8 mouse cellular contexts compared by ENCODE assay signal in genomic region chr6:124414150-124414926, GRCm38 (mm10). TPM values are rescaled to one million over a fixed set of nuclear protein-coding genes. Genes with fewer than 3 reads are reported as not detected.
A peak's percentile ranks its signal among the peaks of the same experiment; 100 is the strongest.
DNase-seq lines count a peak whose midpoint lies in the region; ATAC-seq lines count a peak whose summit lies in the region.

No protein-coding gene starts in this region.

- H3K4me3 ChIP-seq in liver, embryonic 15.5 days (replicated peaks): peak overlapping the region; percentile 91
- peak overlapping the region; percentile 75 for H3K4me3 ChIP-seq in neural tube, embryonic 11.5 days (ENCODE audit: low read depth, low read length)

- H3K4me2 ChIP-seq in liver, embryonic 15.5 days: peak overlapping the region; percentile 96
- peak overlapping the region; percentile 52 for H3K4me2 ChIP-seq in neural tube, embryonic 11.5 days (ENCODE audit: low read depth)

- 3% methylated on average over 44 of the region's 45 CpGs for WGBS in liver, embryonic 15.5 days (ENCODE audit: insufficient replicate concordance)
- 3% methylated on average over 38 of the region's 45 CpGs for WGBS in neural tube, embryonic 11.5 days

- DNase-seq in CD4-positive, CD25-positive, alpha-beta regulatory T cell, adult 2 months (ENCODE audit: low read depth, low spot score): peak; percentile 65
- peak; percentile 69 for DNase-seq in adipocyte (ENCODE audit: low spot score)
- DNase-seq in embryo, embryonic 10 days (ENCODE audit: low spot score): peak; percentile 48
- DNase-seq in heart, adult 8-10 months (ENCODE audit: low spot score): peak; percentile 19
- DNase-seq in kidney, adult 9 months: peak; percentile 45
- peak; percentile 65 for DNase-seq in neural tube, embryonic 11.5 days (ENCODE audit: low spot score)
- DNase-seq in testis, postnatal 14 days (ENCODE audit: low spot score): peak; percentile 69

- no peaks in the 10 kb centered on the region for H3K9me3 ChIP-seq in liver, embryonic 15.5 days (replicated peaks)
- H3K9me3 ChIP-seq in neural tube, embryonic 11.5 days (ENCODE audit: control insufficient read depth, low read length): no peaks in the 10 kb centered on the region

- peak overlapping the region; percentile 83 for H3K27ac ChIP-seq in liver, embryonic 15.5 days (replicated peaks)
- peak overlapping the region; percentile 62 for H3K27ac ChIP-seq in neural tube, embryonic 11.5 days (ENCODE audit: low read depth, low read length)

- peak overlapping the region; percentile 93 for H3K9ac ChIP-seq in liver, embryonic 15.5 days
- peak overlapping the region; percentile 77 for H3K9ac ChIP-seq in neural tube, embryonic 11.5 days (ENCODE audit: low read length)

- H3K4me1 ChIP-seq in liver, embryonic 15.5 days (replicated peaks): peaks cover 35% of the 10 kb centered on the region
- peaks cover 3% of the 10 kb centered on the region; the same call in 1 of the 2 replicates for H3K4me1 ChIP-seq in neural tube, embryonic 11.5 days (ENCODE audit: control insufficient read depth, insufficient read depth, low read length)

- H3K36me3 ChIP-seq in liver, embryonic 15.5 days (replicated peaks): peaks cover 19% of the 10 kb centered on the region
- no peaks in the 10 kb centered on the region for H3K36me3 ChIP-seq in neural tube, embryonic 11.5 days (ENCODE audit: control insufficient read depth, insufficient read depth, low read length)

- H3K27me3 ChIP-seq in liver, embryonic 15.5 days: no peaks in the 10 kb centered on the region
- H3K27me3 ChIP-seq in neural tube, embryonic 11.5 days (ENCODE audit: control insufficient read depth, insufficient read depth, low read length): no peaks in the 10 kb centered on the region

- ATAC-seq in liver, embryonic 15.5 days (ENCODE audit: insufficient read depth): peak; percentile 61
- ATAC-seq in neural tube, embryonic 11.5 days (ENCODE audit: insufficient read depth, low FRiP score, low TSS enrichment): peak; percentile 72

RNA-seq across cellular contexts. Expression of gene Pex5, which starts 0.5 kb away (rescaled TPM):
- 10 to 100 TPM; 21.3 to 25.4 (median 23.6) TPM for total RNA-seq in heart, adult 8-10 months (2022)
- 21.7 and 26.8 TPM in 2 replicates for polyA plus RNA-seq in liver, embryonic 15.5 days (2015; fragmentation: Nextera tagmentation; extraction: Ambion mirVana)
- polyA plus RNA-seq in neural tube, embryonic 11.5 days (2014; fragmentation: Nextera tagmentation; extraction: Ambion mirVana): 45.9 and 54.4 TPM in 2 replicates

RNA-seq across cellular contexts. Expression of gene Clstn3, which starts 50.3 kb away (rescaled TPM):
- total RNA-seq in heart, adult 8-10 months (2022): 1 to 10 TPM in 1 of 4 experiments, under 1 TPM in 3; 0.24 to 1.4 (median 0.56) TPM
- polyA plus RNA-seq in liver, embryonic 15.5 days (2015; fragmentation: Nextera tagmentation; extraction: Ambion mirVana): 4.2 and 5.0 TPM in 2 replicates
- polyA plus RNA-seq in neural tube, embryonic 11.5 days (2014; fragmentation: Nextera tagmentation; extraction: Ambion mirVana): 17.2 TPM in 2 replicates

Comparison
In these comparisons a context has a peak if more than half of its experiments do, and no peak if none do; other contexts are left out.
1. Peak in every context shown above with its lines: DNase-seq, ATAC-seq, H3K4me3 ChIP-seq and H3K27ac ChIP-seq.
2. DNase-seq: peak in every context shown above with its lines; median percentile 69 in adipocyte; 69 in testis, postnatal 14 days; 65 in CD4-positive, CD25-positive, alpha-beta regulatory T cell, adult 2 months; 65 in neural tube, embryonic 11.5 days; 48 in embryo, embryonic 10 days; 45 in kidney, adult 9 months; 19 in heart, adult 8-10 months.